Mouse (Mus musculus): ENCODE data around the gene Ccdc6.
"Not testable (repeated sequence)": the region's sequence is repeated elsewhere in the genome, so short reads cannot be mapped to it uniquely, and the experiment has no call there.

Ccdc6 gene

GRCm38 (mm10) chr10:70174494-70175190, 77.7 kb downstream of the Ccdc6 start:
- no peak for DNase-seq

GRCm38 (mm10) chr10:70180727-70181126, 83.8 kb downstream of the Ccdc6 start:
- DNase-seq, result no peak

GRCm38 (mm10) chr10:70181279-70181972, 84.5 kb downstream of the Ccdc6 start:
- DNase-seq, result no peak

GRCm38 (mm10) chr10:70183210-70184080, 86.5 kb downstream of the Ccdc6 start:
- no peak for DNase-seq

GRCm38 (mm10) chr10:70186136-70186535, 89.2 kb downstream of the Ccdc6 start:
- peak; percentile 43 for DNase-seq

GRCm38 (mm10) chr10:70186586-70186985, 89.7 kb downstream of the Ccdc6 start:
- DNase-seq, result no peak

GRCm38 (mm10) chr10:70189864-70190263, 92.9 kb downstream of the Ccdc6 start:
- no peak for DNase-seq

GRCm38 (mm10) chr10:70194283-70194682, 97.4 kb downstream of the Ccdc6 start:
- no peak for DNase-seq

- DNase-seq, result no peak
Observed at GRCm38 (mm10) chr10:70195279-70195678, 98.4 kb downstream of the Ccdc6 start.

GRCm38 (mm10) chr10:70195786-70196185, 98.9 kb downstream of the Ccdc6 start:
- no peak for DNase-seq

GRCm38 (mm10) chr10:70196666-70197065, 99.7 kb downstream of the Ccdc6 start:
- DNase-seq, result no peak

- DNase-seq, result no peak
Observed at GRCm38 (mm10) chr10:70197601-70198000, 100.7 kb downstream of the Ccdc6 start.

- DNase-seq, result no peak
Observed at GRCm38 (mm10) chr10:70198012-70198411, 101.1 kb downstream of the Ccdc6 start.

GRCm38 (mm10) chr10:70198951-70199463, 102.1 kb downstream of the Ccdc6 start:
- no peak for DNase-seq

- DNase-seq, result no peak
Observed at GRCm38 (mm10) chr10:70199466-70200210, 102.7 kb downstream of the Ccdc6 start.

- DNase-seq, result no peak
Observed at GRCm38 (mm10) chr10:70200889-70201500, 104.1 kb downstream of the Ccdc6 start.

- no peak for DNase-seq
Observed at GRCm38 (mm10) chr10:70204505-70205399, 107.8 kb downstream of the Ccdc6 start, which contains the start of gene Mrln. Gene Mrln, plus strand, starts transcription at chr10:70204664.

GRCm38 (mm10) chr10:70211281-70211680, 114.4 kb downstream of the Ccdc6 start:
- no peak for DNase-seq

GRCm38 (mm10) chr10:70220971-70221370, 124.0 kb downstream of the Ccdc6 start:
- DNase-seq, result no peak

- not testable (repeated sequence) for DNase-seq
Observed at GRCm38 (mm10) chr10:70222231-70222630, 125.3 kb downstream of the Ccdc6 start.

GRCm38 (mm10) chr10:70224571-70224970, 127.7 kb downstream of the Ccdc6 start:
- no peak for DNase-seq

Measured in right cerebral cortex, postnatal 14 days (tissue).